Mouse (Mus musculus): Measurements from ENCODE around the gene Rexo1. TPM values are rescaled to one million over a fixed set of nuclear protein-coding genes. Genes with fewer than 3 reads are reported as not detected.

Gene Rexo1
- polyA plus RNA-seq, 1 experiment from 2014 or later: 23.5 TPM

Small RNA genes lying within 50 kb of the gene (microRNA-seq; reads per million reads assigned to microRNA genes)
- gene Mir6912: 1.1 reads per million

Other genes with a start within 250 kb of the Rexo1 start
- 36.2 and 40.8 TPM in 2 replicates for gene 2310011J03Rik, start 241.0 kb downstream of the Rexo1 start, polyA plus RNA-seq (2014; fragmentation: Nextera tagmentation; extraction: Ambion mirVana)
- gene Pcsk4, start 232.1 kb downstream of the Rexo1 start, polyA plus RNA-seq (2014; fragmentation: Nextera tagmentation; extraction: Ambion mirVana): 1.5 and 1.8 TPM in 2 replicates
- gene Reep6, start 231.6 kb downstream of the Rexo1 start, polyA plus RNA-seq (2014; fragmentation: Nextera tagmentation; extraction: Ambion mirVana): 4.0 and 4.5 TPM in 2 replicates
- 0.11 and 0.31 TPM in 2 replicates for gene Adamtsl5, start 213.1 kb downstream of the Rexo1 start, polyA plus RNA-seq (2014; fragmentation: Nextera tagmentation; extraction: Ambion mirVana)
- gene Plk5, start 205.1 kb downstream of the Rexo1 start, polyA plus RNA-seq (2014; fragmentation: Nextera tagmentation; extraction: Ambion mirVana): 0.05 and 0.22 TPM in 2 replicates
- 11.8 and 12.4 TPM in 2 replicates for gene Mex3d, start 173.9 kb downstream of the Rexo1 start, polyA plus RNA-seq (2014; fragmentation: Nextera tagmentation; extraction: Ambion mirVana)
- gene Mbd3, start 162.0 kb downstream of the Rexo1 start, polyA plus RNA-seq (2014; fragmentation: Nextera tagmentation; extraction: Ambion mirVana): 222 and 252 TPM in 2 replicates
- 404 and 476 TPM in 2 replicates for gene Uqcr11, start 154.7 kb downstream of the Rexo1 start, polyA plus RNA-seq (2014; fragmentation: Nextera tagmentation; extraction: Ambion mirVana)
- 135 and 154 TPM in 2 replicates for gene Tcf3, start 127.9 kb downstream of the Rexo1 start, polyA plus RNA-seq (2014; fragmentation: Nextera tagmentation; extraction: Ambion mirVana)
- 2.7 and 2.8 TPM in 2 replicates for gene Onecut3, start 66.7 kb downstream of the Rexo1 start, polyA plus RNA-seq (2014; fragmentation: Nextera tagmentation; extraction: Ambion mirVana)
- 0.81 and 1.2 TPM in 2 replicates for gene Atp8b3, start 22.4 kb downstream of the Rexo1 start, polyA plus RNA-seq (2014; fragmentation: Nextera tagmentation; extraction: Ambion mirVana)
- 3.1 and 3.2 TPM in 2 replicates for gene Klf16, start 15.8 kb upstream of the Rexo1 start, polyA plus RNA-seq (2014; fragmentation: Nextera tagmentation; extraction: Ambion mirVana)
- 90.8 and 109 TPM in 2 replicates for gene Abhd17a, start 28.8 kb upstream of the Rexo1 start, polyA plus RNA-seq (2014; fragmentation: Nextera tagmentation; extraction: Ambion mirVana)
- gene Scamp4, start 41.3 kb upstream of the Rexo1 start, polyA plus RNA-seq (2014; fragmentation: Nextera tagmentation; extraction: Ambion mirVana): 60.2 and 62.3 TPM in 2 replicates
- gene Adat3, start 41.3 kb upstream of the Rexo1 start, polyA plus RNA-seq (2014; fragmentation: Nextera tagmentation; extraction: Ambion mirVana): 5.4 and 6.9 TPM in 2 replicates
- gene Gm49322, start 44.5 kb upstream of the Rexo1 start, polyA plus RNA-seq (2014; fragmentation: Nextera tagmentation; extraction: Ambion mirVana): 1.9 and 2.2 TPM in 2 replicates
- gene Csnk1g2, start 61.3 kb upstream of the Rexo1 start, polyA plus RNA-seq (2014; fragmentation: Nextera tagmentation; extraction: Ambion mirVana): 73.6 and 86.9 TPM in 2 replicates
- gene Btbd2, start 95.5 kb upstream of the Rexo1 start, polyA plus RNA-seq (2014; fragmentation: Nextera tagmentation; extraction: Ambion mirVana): 43.8 and 51.7 TPM in 2 replicates
- gene Mknk2, start 116.6 kb upstream of the Rexo1 start, polyA plus RNA-seq (2014; fragmentation: Nextera tagmentation; extraction: Ambion mirVana): 42.0 and 49.4 TPM in 2 replicates
- 50.2 and 52.7 TPM in 2 replicates for gene Mob3a, start 140.4 kb upstream of the Rexo1 start, polyA plus RNA-seq (2014; fragmentation: Nextera tagmentation; extraction: Ambion mirVana)
- gene Izumo4, start 140.6 kb upstream of the Rexo1 start, polyA plus RNA-seq (2014; fragmentation: Nextera tagmentation; extraction: Ambion mirVana): 6.7 and 6.9 TPM in 2 replicates
- 63.2 and 68.4 TPM in 2 replicates for gene Ap3d1, start 180.7 kb upstream of the Rexo1 start, polyA plus RNA-seq (2014; fragmentation: Nextera tagmentation; extraction: Ambion mirVana)
- 15.4 and 18.8 TPM in 2 replicates for gene Dot1l, start 193.6 kb upstream of the Rexo1 start, polyA plus RNA-seq (2014; fragmentation: Nextera tagmentation; extraction: Ambion mirVana)
- 92.2 and 104 TPM in 2 replicates for gene Sf3a2, start 236.6 kb upstream of the Rexo1 start, polyA plus RNA-seq (2014; fragmentation: Nextera tagmentation; extraction: Ambion mirVana)
- gene Plekhj1, start 237.1 kb upstream of the Rexo1 start, polyA plus RNA-seq (2014; fragmentation: Nextera tagmentation; extraction: Ambion mirVana): 138 and 151 TPM in 2 replicates
- gene Amh, start 243.7 kb upstream of the Rexo1 start, polyA plus RNA-seq (2014; fragmentation: Nextera tagmentation; extraction: Ambion mirVana): not detected in 2 replicates